Mouse (Mus musculus) midbrain, embryonic 10.5 days (tissue): ENCODE measurements at regions not wholly inside any gene's neighbourhood (a gene's known extent, or its start where the extent isn't known, plus 50 kb on each side); places are given as distances from the start of the nearest gene placed in this dataset.

ENCODE experiments used
- DNase-seq: peaks from one replicate; pipeline ENCODE4 v3.0.0-alpha.2; 2017; ENCODE audit warnings: low spot score
- H3K27ac ChIP-seq: fragments of 300-500 bp; sonication (generic); replicated peaks from 2 replicates; pipeline ENCODE4 v1.5.1; 2016; ENCODE audit warnings: mild to moderate bottlenecking
- H3K27me3 ChIP-seq: fragments of 300-500 bp; sonication (generic); 2 replicates; pipeline ENCODE4 v1.6.1; 2016; ENCODE audit warnings: low read depth, mild to moderate bottlenecking; ENCODE audit not compliant: poor library complexity, severe bottlenecking
- H3K36me3 ChIP-seq: fragments of 300-500 bp; sonication (generic); 2 replicates; pipeline ENCODE4 v1.6.1; 2016; ENCODE audit warnings: mild to moderate bottlenecking, moderate library complexity
- H3K4me1 ChIP-seq: fragments of 300-500 bp; sonication (generic); 2 replicates; pipeline ENCODE4 v1.6.1; 2016
- H3K4me3 ChIP-seq: fragments of 300-500 bp; sonication (generic); 2 replicates; pipeline ENCODE4 v1.5.1; 2016; ENCODE audit warnings: mild to moderate bottlenecking, moderate library complexity
- H3K9me3 ChIP-seq: fragments of 300-500 bp; sonication (generic); replicated peaks from 2 replicates; pipeline ENCODE4 v1.6.1; 2016; ENCODE audit warnings: mild to moderate bottlenecking
- WGBS: fragments of 180-500 bp; shearing (Covaris S2); methylation state at CpG from one replicate; pipeline ENCODE4 v1.1.7; 2016; 5-methylcytosine and 5-hydroxymethylcytosine counted together

DNA sequence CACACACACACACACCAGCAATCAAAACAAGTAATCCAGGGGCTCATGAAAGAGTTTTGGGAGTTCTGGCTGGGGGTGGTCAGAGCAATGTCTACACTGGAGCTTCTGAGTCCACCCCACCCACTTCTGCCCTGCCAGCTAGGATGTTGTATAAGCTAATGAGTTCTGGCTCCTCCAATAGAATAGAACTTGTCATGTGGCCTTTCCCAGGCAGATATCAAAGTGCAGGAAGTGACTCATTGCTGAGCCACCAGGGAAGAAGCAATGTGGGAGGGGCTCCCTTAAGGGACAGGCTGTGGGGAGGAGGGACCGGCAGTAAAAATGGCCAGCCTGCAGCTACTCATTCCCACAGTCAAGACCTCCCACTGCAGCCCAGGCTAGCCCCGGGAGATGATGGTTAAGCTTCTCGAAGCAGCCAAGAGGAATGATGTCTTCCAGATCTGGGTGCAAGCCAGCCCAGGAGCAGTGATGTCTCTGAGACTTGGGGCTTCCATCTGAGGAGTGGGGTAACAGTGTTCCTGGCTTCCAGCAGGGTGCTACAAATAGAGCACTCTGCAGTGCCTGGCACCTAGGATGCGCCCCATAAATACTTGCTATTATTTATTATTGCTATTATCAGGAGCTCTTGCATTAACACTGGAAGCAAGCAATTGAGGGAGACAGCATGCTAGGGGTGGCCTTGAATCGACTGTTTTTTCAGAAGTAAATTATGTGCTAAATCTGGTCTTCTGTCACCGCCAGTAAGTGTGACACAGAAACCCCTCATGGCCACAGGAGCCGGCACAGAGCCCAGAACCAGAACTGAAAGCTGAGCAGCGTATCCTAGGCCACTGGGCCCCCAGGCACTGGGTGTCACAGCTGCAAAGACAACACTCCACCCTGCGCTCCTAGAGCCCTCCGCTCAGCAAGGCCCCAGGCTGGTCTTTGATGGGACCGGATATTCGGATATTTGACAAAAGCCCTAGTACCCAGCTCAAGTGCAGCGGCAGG lies 103.2 kb upstream of the Unc5b start:
- WGBS: 69% methylated on average over 13 of the region's 13 CpGs
- Histone ChIP-seq H3K4me3 (no peak overlapping the region), H3K27me3 (peaks cover 99% of the 10 kb centered on the region), H3K36me3 (no peaks in the 10 kb centered on the region), H3K4me1 (peaks cover 74% of the 10 kb centered on the region), H3K9me3 (no peaks in the 10 kb centered on the region), H3K27ac (peak overlapping the region; percentile 75; the same call in 1 of the 2 replicates)
- no peak for DNase-seq

DNA sequence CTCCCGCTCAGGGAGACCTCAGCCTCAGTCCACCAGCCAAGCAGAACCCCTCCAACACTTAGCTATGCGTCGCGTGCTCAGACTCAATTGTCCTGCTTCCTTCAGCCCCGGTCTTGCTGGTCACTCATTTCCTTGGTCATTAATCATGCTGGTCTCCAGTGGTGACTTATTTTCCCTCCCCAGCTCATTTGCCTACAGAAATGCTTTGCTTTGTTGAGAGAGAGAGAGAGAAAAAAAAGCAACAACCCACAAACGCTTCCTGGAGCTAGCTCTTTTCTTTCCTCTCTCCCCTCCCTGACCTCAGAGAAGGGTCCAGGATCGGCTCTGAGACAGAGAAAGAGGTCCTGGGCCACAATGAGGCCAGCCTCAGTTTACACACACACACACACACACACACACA lies 102.5 kb upstream of the Unc5b start:
- Histone ChIP-seq H3K36me3 (no peaks in the 10 kb centered on the region), H3K27me3 (peaks cover 99% of the 10 kb centered on the region), H3K4me3 (no peak overlapping the region), H3K4me1 (peaks cover 77% of the 10 kb centered on the region), H3K9me3 (no peaks in the 10 kb centered on the region), H3K27ac (peak overlapping the region; percentile 65)
- 21% methylated on average over 7 of the region's 7 CpGs for WGBS
- no peak for DNase-seq

DNA sequence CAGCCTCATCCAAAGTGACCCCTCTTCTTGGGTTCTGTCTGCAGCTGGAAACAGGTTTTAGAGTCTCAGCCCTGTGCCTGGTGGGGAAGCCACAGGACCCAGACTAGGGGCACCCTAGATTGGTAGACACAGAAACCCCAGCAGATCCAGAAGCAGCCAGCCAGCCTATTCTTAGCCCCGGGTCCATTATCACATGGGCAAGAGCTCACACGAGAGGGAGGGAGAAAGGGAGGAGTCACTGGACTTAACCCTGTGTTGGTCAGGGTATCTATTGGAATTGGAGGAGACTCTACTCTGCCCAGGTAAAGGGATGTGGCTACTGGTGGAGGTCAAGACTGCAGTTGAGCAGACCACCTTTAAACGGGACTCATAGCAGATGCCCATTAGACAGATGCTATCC lies 101.5 kb upstream of the Unc5b start:
- peaks cover 82% of the 10 kb centered on the region for H3K4me1 ChIP-seq

DNA sequence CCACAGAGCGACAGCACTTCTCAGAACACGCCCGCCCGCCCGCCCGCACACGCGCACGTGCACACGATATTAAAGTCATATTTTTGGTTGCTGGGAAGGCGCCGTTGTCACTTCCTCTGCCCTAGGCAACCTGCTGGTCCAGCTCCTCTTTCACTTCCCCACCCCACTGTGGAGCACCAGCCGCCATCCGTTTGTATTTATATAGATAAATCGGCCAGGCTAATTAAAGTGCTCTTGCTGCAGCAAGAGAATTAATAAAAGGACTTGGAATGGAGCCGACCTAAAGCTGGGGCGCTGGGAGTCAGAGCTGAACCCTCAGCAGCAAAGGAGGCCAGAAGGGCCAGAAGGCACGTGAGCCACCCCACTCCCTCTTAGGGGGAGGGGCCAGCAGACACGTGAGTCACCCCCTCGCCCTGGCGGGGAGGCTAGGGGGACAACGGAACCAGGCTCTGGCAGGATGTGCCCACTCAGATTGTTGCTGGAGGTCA lies 100.6 kb upstream of the Unc5b start:
- Histone ChIP-seq H3K9me3 (no peaks in the 10 kb centered on the region), H3K4me1 (peaks cover 73% of the 10 kb centered on the region), H3K27ac (no peak overlapping the region; the same call in 1 of the 2 replicates), H3K4me3 (no peak overlapping the region), H3K36me3 (no peaks in the 10 kb centered on the region), H3K27me3 (peaks cover 100% of the 10 kb centered on the region)
- WGBS: 69% methylated on average over 22 of the region's 22 CpGs
- no peak for DNase-seq

More for the DNA sequence above, 101.5 kb upstream of the Unc5b start:
- H3K27ac ChIP-seq: 0 out of 2 replicates have a peak overlapping the region, but pooled peaks have one; percentile 6
- DNase-seq: no peak
- no peaks in the 10 kb centered on the region for H3K9me3 ChIP-seq
- peaks cover 100% of the 10 kb centered on the region for H3K27me3 ChIP-seq
- WGBS: 38% methylated on average over 3 of the region's 3 CpGs
- H3K4me3 ChIP-seq: no peak overlapping the region
- H3K36me3 ChIP-seq: no peaks in the 10 kb centered on the region

DNA sequence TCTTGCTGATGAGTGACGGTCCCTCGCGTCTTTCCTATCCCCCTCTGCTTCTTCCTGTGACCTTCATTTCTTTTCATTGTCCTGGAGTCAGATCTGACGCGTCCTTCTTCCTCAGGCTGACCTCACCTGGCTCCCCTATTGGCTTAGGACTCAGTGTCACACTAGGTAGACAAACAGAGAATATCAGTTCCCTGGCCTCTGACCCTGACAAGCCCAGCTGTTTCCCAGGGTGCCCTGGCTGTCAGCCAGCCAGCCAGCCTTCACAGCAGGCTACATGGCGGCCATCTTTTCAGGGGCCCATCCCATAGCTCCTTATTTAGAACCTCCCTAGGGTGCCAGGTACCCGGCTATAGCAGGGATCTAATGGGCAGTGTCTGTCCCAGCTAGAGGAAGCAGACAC lies 97.3 kb upstream of the Unc5b start:
- H3K9me3 ChIP-seq: no peaks in the 10 kb centered on the region
- DNase-seq: no peak
- H3K36me3 ChIP-seq: no peaks in the 10 kb centered on the region
- peaks cover 61% of the 10 kb centered on the region for H3K4me1 ChIP-seq
- no peak overlapping the region for H3K27ac ChIP-seq
- H3K27me3 ChIP-seq: peaks cover 100% of the 10 kb centered on the region
- whole genome bisulfite sequencing: 67% methylated on average over 7 of the region's 7 CpGs
- H3K4me3 ChIP-seq: no peak overlapping the region

DNA sequence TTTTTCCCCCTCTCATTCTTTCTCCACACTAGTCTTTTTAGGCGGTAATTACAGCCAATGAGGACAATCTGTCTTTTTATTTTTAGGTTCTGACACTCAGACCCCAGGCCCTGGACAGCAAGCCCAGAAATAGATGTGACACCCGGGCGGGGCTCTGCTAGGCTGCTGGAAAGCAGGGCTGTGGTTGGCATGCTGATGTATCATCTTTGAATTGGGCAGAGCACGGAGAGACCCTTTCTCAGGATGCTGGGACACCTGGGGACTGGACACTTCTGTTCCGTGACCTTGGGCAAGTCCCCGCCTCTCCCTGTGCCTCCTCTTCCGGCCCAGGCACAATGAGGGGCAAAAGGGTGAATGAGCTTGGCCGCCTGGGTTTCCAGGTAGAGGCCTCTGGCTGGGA lies 96.8 kb upstream of the Unc5b start:
- WGBS: 84% methylated on average over 8 of the region's 8 CpGs
- no peak overlapping the region for H3K27ac ChIP-seq
- no peak overlapping the region for H3K4me3 ChIP-seq
- H3K27me3 ChIP-seq: peaks cover 100% of the 10 kb centered on the region
- no peaks in the 10 kb centered on the region for H3K36me3 ChIP-seq
- DNase-seq: no peak
- H3K9me3 ChIP-seq: no peaks in the 10 kb centered on the region
- H3K4me1 ChIP-seq: peaks cover 61% of the 10 kb centered on the region

DNA sequence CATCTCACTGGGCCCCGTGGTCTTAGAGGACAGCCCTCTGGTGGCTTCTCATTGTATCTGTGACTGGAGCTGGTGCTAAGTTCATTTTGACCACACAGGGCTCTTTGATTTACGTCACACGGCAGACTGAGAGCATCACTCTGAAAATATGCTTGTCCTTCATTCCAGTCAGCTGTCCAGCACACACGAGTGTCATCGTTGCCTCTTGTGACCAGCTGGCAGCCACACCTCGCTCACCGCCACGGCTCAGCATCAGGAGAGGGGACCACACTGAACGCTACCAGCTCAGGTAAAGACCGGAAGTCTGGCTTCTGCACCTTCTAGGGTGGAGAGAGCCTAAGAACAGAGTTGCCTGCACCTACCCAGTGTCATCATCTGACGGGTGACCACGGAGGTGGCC lies 95.3 kb upstream of the Unc5b start:
- Histone ChIP-seq H3K4me1 (peaks cover 57% of the 10 kb centered on the region), H3K4me3 (no peak overlapping the region), H3K36me3 (no peaks in the 10 kb centered on the region), H3K27ac (no peak overlapping the region), H3K27me3 (peaks cover 100% of the 10 kb centered on the region), H3K9me3 (no peaks in the 10 kb centered on the region)
- DNase-seq: no peak
- 90% methylated on average over 12 of the region's 12 CpGs for WGBS

DNA sequence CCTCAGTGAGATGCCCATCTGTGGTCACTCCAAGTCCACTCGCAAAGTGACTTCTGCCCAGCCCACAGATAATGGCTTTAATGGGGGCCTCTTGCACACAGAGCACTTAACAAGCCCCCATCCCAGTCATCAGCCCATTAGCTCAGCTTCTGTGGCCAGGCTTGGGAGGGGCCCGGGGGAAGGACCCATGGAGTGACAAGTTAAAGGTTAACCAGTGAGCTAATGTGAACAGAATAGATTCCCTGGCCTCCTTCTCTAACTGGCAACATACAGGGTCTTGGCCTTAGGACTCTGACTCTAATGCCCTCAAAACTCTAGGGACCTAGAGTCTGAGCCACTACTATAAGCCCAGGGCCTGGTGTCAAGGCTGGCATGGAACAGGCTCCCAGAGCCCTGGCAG lies 94.3 kb upstream of the Unc5b start:
- no peaks in the 10 kb centered on the region for H3K36me3 ChIP-seq
- 80% methylated on average over 2 of the region's 2 CpGs for WGBS
- H3K27ac ChIP-seq: no peak overlapping the region
- no peak for DNase-seq
- H3K9me3 ChIP-seq: no peaks in the 10 kb centered on the region
- H3K4me1 ChIP-seq: peaks cover 54% of the 10 kb centered on the region
- no peak overlapping the region for H3K4me3 ChIP-seq
- H3K27me3 ChIP-seq: peaks cover 100% of the 10 kb centered on the region

DNA sequence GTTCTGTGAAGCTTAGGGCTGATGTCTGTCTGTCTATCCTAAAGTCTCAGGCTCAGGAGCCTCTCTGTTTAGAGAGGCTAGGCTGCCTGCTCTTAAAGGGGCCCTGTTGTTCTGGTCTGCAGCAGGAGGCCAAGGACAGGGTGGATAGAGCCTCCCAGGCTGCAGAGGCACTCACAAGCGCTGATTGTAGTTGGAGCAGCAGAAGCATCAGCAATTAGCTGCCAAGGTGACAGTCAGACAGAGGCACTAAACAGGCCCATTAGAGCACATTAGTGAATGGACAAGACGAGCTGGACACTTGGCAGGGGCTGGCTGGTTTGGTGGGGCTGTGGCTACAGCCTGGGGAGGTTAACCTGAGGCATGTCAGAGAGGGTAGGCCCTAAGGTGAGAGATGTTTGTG lies 93.8 kb upstream of the Unc5b start:
- Histone ChIP-seq H3K27ac (peak overlapping the region; percentile 55), H3K9me3 (no peaks in the 10 kb centered on the region), H3K4me1 (peaks cover 54% of the 10 kb centered on the region), H3K4me3 (no peak overlapping the region), H3K36me3 (no peaks in the 10 kb centered on the region), H3K27me3 (peaks cover 100% of the 10 kb centered on the region)
- no peak for DNase-seq
- 62% methylated on average over 2 of the region's 2 CpGs for WGBS

DNA sequence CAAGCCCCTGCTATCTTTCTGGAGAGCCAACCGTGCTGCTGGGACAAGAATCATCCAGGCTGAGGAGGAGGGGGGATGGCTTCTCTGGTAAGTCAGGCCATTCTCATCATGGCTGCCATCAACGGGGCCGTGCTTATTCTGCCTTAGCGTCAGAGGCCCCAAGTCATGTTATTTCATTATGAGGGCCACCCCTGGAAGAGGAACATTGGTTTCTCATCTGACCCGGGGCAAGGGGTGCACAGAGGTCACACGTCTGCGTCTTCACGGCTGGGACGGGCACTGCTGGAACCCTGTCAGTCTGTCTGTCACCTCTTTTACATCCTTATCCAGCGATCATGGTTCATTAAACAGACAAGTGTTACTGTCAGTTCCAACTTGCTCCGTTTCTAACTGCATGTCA lies 92.4 kb upstream of the Unc5b start:
- WGBS: 37% methylated on average over 11 of the region's 11 CpGs
- Histone ChIP-seq H3K9me3 (no peaks in the 10 kb centered on the region), H3K36me3 (no peaks in the 10 kb centered on the region), H3K4me1 (peaks cover 54% of the 10 kb centered on the region), H3K27me3 (peaks cover 100% of the 10 kb centered on the region), H3K4me3 (0 out of 2 replicates have a peak overlapping the region, but pooled peaks have one; percentile 1), H3K27ac (no peak overlapping the region)
- DNase-seq: peak; percentile 50

DNA sequence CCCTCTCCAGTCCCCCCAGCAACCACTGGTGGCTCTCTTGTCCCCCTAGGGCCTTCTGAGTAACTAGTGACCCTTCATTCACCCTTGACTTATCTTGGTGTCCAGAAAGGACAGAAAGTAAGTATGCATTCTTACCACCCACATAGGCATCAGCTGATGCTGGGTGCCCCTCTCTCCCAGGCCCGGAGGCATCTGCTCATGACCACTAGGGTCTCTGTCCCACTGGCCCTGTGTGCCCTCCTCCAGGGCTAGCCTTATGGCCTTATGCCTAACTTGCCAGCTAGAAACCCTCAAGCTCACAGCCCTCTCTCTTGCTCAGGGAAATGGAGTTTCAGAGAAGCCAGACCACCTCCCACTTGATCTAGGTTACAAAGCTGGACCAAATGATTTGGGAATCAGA lies 89.2 kb upstream of the Unc5b start:
- peaks cover 78% of the 10 kb centered on the region for H3K4me1 ChIP-seq
- no peak for DNase-seq
- H3K27me3 ChIP-seq: peaks cover 93% of the 10 kb centered on the region
- no peak overlapping the region for H3K4me3 ChIP-seq
- no peaks in the 10 kb centered on the region for H3K36me3 ChIP-seq
- WGBS: 88% methylated on average over 1 of the region's 1 CpGs
- no peaks in the 10 kb centered on the region for H3K9me3 ChIP-seq
- no peak overlapping the region for H3K27ac ChIP-seq

DNA sequence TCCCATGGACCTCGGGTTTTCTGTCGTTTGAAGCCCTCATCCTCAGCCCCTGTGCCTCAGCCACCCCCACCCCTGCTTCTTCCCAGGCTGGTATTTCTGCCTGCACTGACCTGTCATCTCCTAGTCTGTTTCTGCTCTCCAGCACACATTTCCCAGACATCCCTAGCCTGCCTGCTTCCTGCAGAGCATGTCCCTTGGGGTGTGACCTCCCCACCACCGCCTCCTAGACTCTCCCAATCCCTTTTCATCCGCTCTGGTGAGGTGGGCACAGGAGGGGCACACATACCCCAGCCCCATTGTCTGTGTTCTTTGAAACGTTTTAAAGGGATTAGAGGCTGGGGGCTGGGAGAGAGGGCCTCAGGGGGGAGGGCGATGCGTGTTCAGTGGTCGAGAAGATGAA lies 86.6 kb upstream of the Unc5b start:
- WGBS: 4% methylated on average over 8 of the region's 8 CpGs
- Histone ChIP-seq H3K36me3 (no peaks in the 10 kb centered on the region), H3K4me3 (peak overlapping the region; percentile 30; the same call in 1 of the 2 replicates), H3K27ac (peak overlapping the region; percentile 74), H3K4me1 (peaks cover 60% of the 10 kb centered on the region), H3K9me3 (no peaks in the 10 kb centered on the region), H3K27me3 (peaks cover 93% of the 10 kb centered on the region)
- DNase-seq: peak; percentile 60

DNA sequence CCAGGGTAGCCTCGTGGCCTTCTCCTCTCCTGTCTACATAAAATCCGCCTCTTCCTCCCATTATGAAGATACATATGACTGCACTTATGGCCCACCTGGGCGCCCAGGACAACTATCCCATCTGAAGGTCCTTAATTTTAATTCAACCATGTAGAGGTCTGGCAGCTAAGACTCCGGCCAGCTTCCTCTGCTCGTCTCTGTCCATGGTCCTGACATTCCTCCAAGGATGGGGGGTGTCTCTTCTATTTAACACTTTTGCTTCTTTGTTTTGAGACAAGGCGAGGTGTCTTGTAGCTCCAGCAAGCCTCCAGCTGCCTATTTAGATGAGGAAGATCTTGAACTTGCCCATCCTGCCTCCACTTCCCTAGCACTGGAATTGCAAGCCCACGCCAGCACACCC lies 83.0 kb upstream of the Unc5b start:
- H3K36me3 ChIP-seq: no peaks in the 10 kb centered on the region
- 34% methylated on average over 7 of the region's 7 CpGs for WGBS
- H3K27ac ChIP-seq: no peak overlapping the region
- peaks cover 3% of the 10 kb centered on the region; the same call in 1 of the 2 replicates for H3K9me3 ChIP-seq
- peaks cover 67% of the 10 kb centered on the region for H3K27me3 ChIP-seq
- DNase-seq: no peak
- peaks cover 45% of the 10 kb centered on the region for H3K4me1 ChIP-seq
- no peak overlapping the region for H3K4me3 ChIP-seq
